Mouse (Mus musculus) ES-CJ7 (cell line): ENCODE measurements at regions not wholly inside any gene's neighbourhood (a gene's known extent, or its start where the extent isn't known, plus 50 kb on each side); places are given as distances from the start of the nearest gene placed in this dataset.

Experiments
- DNase-seq: peaks from one replicate; pipeline ENCODE4 v3.0.0; 2011; ENCODE audit warnings: low read depth, low spot score

- DNase-seq: peak; percentile 59
These were observed 693.5 kb upstream of the Gria3 start for GRCm38 (mm10) chrX:40707176-40707575.

GRCm38 (mm10) chrX:40708631-40709030, 692.0 kb upstream of the Gria3 start:
- DNase-seq: peak; percentile 60

DNA sequence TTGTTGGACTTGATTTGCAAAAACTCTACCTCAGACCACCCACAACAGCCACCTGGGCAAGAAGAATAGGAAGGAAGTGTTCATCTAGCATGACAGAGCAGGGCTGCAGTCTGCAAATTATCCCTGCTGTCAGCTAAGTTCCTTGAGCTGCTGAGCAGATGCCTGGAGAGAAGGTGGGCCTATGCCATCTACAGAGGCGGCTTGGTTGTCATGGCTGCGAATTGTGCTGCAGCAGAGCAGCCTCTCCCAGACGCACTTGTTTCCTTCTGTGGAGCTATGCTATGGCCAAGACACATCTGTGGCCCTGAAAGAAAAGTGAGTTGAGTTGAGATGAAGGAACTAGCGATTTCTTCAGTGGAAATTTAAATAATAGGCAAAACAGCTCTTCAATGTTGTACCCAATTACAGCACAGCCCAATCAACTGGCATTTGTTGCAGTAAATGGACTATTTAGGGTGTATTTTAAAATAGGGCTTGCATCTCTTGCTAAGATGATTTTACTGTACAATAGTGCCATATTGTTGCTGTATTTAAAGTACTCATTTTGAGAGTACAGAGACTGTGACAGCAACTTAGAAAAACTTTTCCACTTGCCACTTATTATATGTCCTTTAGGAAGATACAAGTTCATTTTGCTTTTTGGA, 659.8 kb upstream of the Gria3 start:
- DNase-seq: no peak
